Mouse (Mus musculus): ENCODE results near the gene Ggt7.

GRCm38 (mm10) chr2:155562934-155563333 lies 44.9 kb upstream of the Ggt7 start:
- TF ChIP-seq POLR2A (IDR thresholded peaks at IDR 0.05; ENCODE audit: control insufficient read depth, extremely low read depth, insufficient read depth, low read length, poor library complexity) (no peak), CTCF (IDR thresholded peaks at IDR 0.05; ENCODE audit: borderline replicate concordance, control insufficient read depth, extremely low read depth, insufficient read depth, low read length, poor library complexity) (no peak)

Data from thymus, adult 2 months (tissue).